Mouse (Mus musculus) midbrain, embryonic 16.5 days (tissue): ENCODE measurements around the gene 1700123O20Rik. TPM values are rescaled to one million over a fixed set of nuclear protein-coding genes. Genes with fewer than 3 reads are reported as not detected.

Experiments used
- ATAC-seq: fragments of 200-750 bp; cut with Nextera tagmentation; 2 replicates; pipeline ENCODE4 v1.8.0; 2017; ENCODE audit warnings: moderate TSS enrichment
- H3K27ac ChIP-seq: fragments of 300-500 bp; sonication (generic); 2 replicates; pipeline ENCODE4 v1.5.1; 2014; ENCODE audit warnings: mild to moderate bottlenecking, low read length, mixed read lengths
- H3K27me3 ChIP-seq: fragments of 300-500 bp; sonication (generic); 2 replicates; pipeline ENCODE4 v1.6.1; 2014; ENCODE audit warnings: low read depth, low read length, mixed read lengths; ENCODE audit not compliant: control insufficient read depth, insufficient read depth
- H3K36me3 ChIP-seq: fragments of 300-500 bp; sonication (generic); 2 replicates; pipeline ENCODE4 v1.6.1; 2014; ENCODE audit warnings: mild to moderate bottlenecking, low read length, moderate library complexity, mixed read lengths; ENCODE audit not compliant: control insufficient read depth, insufficient read depth
- H3K4me1 ChIP-seq: fragments of 300-500 bp; sonication (generic); 2 replicates; pipeline ENCODE4 v1.6.1; 2014; ENCODE audit warnings: mild to moderate bottlenecking, low read length, mixed read lengths; ENCODE audit not compliant: control insufficient read depth, insufficient read depth
- H3K4me2 ChIP-seq: fragments of 300-500 bp; sonication (generic); 2 replicates; pipeline ENCODE4 v1.6.1; 2014; ENCODE audit warnings: mild to moderate bottlenecking, low read length, mixed read lengths
- H3K4me3 ChIP-seq: fragments of 300-500 bp; sonication (generic); 2 replicates; pipeline ENCODE4 v1.5.1; 2014; ENCODE audit warnings: low read depth, mild to moderate bottlenecking, low read length, moderate library complexity, mixed read lengths
- H3K9ac ChIP-seq: fragments of 300-500 bp; sonication (generic); 2 replicates; pipeline ENCODE4 v1.6.1; 2014; ENCODE audit warnings: low read depth, low read length, mixed read lengths
- H3K9me3 ChIP-seq: fragments of 300-500 bp; sonication (generic); replicated peaks from 2 replicates; pipeline ENCODE4 v1.6.1; 2014; ENCODE audit warnings: mild to moderate bottlenecking, low read length, mixed read lengths; ENCODE audit not compliant: control insufficient read depth, poor library complexity, severe bottlenecking
- WGBS: fragments of 180-500 bp; shearing (Covaris S2); extraction: QIAGEN DNeasy Blood & Tissue Kit; methylation state at CpG from one replicate; pipeline ENCODE4 v1.1.7; 2014; 5-methylcytosine and 5-hydroxymethylcytosine counted together
- polyA plus RNA-seq: library from polyadenylated mRNA; unstranded; fragments of >200 nt; fragmentation: Nextera tagmentation; extraction: Ambion mirVana; gene quantifications from 2 replicates; pipeline ENCODE4 v1.2.1, GENCODE M21; 2015

Gene 1700123O20Rik
- polyA plus RNA-seq, 1 experiment from 2014 or later = 58.9 TPM

DNA sequence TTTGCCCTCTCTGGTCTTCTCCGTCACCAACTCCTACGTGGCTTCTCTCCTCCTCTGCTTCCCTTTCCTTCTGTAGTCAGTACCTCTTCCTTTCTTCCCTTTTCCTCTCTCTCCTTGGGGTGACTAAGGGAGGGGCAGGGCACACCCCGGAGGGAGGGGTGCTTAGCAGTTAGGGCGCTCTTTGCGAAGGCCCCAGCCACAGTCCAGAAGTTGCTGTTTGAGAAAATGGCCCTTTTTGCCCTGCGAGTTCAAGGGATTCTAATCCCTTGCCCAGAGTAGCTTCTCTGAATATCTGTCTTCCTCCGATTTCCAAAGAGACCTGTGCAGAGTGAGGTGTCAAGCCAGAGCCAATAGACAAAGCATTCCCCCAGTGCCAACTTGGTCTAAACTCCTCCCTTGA is 26.1 kb downstream of the 1700123O20Rik start, which contains the start of gene Cebpe:
TSS of gene Cebpe (minus strand) at position 101 of the 400 bp plus-strand sequence.
- ATAC-seq = no peak
- Histone ChIP-seq H3K4me2 (no peak within 1 kb of the TSS), H3K9ac (no peak within 1 kb of the TSS), H3K4me3 (no peak within 1 kb of the TSS), H3K27ac (no peak within 1 kb of the TSS), H3K4me1 (peaks cover 9% of the 10 kb centered on the region; the same call in 1 of the 2 replicates), H3K36me3 (no peaks in the 10 kb centered on the region), H3K9me3 (no peaks in the 10 kb centered on the region), H3K27me3 (no peaks in the 10 kb centered on the region; the same call in 1 of the 2 replicates)
- 87% methylated on average over 7 of the region's 7 CpGs for WGBS

DNA sequence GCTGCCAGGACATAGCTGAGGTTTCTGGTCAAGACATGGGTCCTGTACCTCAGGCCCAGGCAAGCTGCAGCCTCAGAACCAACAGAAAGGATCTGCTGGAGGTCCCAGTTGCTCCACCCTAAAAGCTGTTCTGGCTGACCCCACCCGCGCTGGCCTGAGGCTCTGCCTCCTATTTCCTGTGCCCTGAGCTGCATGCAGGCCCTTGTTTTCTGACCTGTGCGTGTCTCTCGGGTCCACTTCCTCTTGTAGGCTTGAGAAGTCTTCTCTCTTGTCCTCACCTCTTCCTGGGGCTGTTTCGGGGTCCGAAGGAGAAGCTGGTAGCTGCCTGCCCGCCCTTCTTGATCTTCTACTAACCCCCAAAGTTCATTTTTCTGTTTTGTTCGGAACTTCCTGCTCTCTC is 26.8 kb downstream of the 1700123O20Rik start:
- no peak overlapping the region for H3K4me2 ChIP-seq

DNA sequence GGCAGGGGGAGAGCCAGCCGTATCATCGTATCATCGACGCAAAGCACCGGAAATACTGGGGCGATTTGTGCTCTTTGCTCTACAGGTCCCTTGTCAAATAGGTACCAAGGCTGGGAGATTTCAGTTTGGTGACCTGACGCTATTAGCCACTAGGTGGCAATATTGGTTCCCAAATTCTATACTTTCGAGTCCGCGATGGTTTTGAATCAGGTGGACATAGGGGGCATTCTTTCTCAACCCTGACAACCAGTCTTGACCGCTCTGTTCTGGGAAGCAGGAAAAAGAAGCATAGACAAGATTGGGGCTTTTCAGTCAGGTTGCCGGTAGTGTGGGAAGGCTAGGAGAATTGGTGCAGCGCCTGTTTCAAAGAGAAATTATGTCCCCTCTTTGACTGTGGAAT is 28.1 kb downstream of the 1700123O20Rik start:
- Histone ChIP-seq H3K4me3 (peak overlapping the region; percentile 45), H3K4me1 (peaks cover 9% of the 10 kb centered on the region; the same call in 1 of the 2 replicates), H3K27ac (peak overlapping the region; percentile 78), H3K4me2 (peak overlapping the region; percentile 84), H3K27me3 (no peaks in the 10 kb centered on the region; the same call in 1 of the 2 replicates), H3K9me3 (no peaks in the 10 kb centered on the region), H3K36me3 (no peaks in the 10 kb centered on the region), H3K9ac (peak overlapping the region; percentile 70)
- WGBS = 1% methylated on average over 13 of the region's 13 CpGs
- peak; percentile 79 for ATAC-seq

More for the DNA sequence above, 26.8 kb downstream of the 1700123O20Rik start:
- H3K9ac ChIP-seq = no peak overlapping the region
- H3K27ac ChIP-seq = no peak overlapping the region
- no peaks in the 10 kb centered on the region; the same call in 1 of the 2 replicates for H3K27me3 ChIP-seq
- peaks cover 9% of the 10 kb centered on the region; the same call in 1 of the 2 replicates for H3K4me1 ChIP-seq
- no peak for ATAC-seq
- 80% methylated on average over 8 of the region's 8 CpGs for WGBS
- H3K9me3 ChIP-seq = no peaks in the 10 kb centered on the region
- no peak overlapping the region for H3K4me3 ChIP-seq
- H3K36me3 ChIP-seq = no peaks in the 10 kb centered on the region

DNA sequence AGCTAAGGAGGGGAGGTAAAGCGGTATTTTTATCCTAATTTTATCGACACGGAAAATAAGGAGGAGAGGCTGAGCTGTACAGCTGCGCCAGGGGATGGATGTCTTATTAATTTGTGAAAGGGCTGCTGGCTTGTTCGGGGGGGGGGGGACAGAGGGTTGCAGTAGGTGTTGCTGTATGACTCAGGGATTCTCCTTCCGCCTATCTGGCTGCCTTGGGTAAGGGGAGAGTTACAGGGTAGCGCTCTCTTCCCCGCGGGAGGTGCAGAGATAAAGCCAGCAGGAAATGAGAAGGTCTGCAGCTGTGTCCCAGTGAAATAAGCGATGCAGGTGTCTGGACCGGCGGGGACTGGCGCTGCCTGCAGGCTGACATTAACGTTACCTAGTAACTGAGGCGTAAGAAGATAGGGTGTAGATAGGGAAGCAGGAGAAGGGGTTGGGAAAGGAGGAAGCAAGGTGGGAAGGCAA is 28.6 kb downstream of the 1700123O20Rik start:
- H3K4me2 ChIP-seq = peak overlapping the region; percentile 84
- H3K36me3 ChIP-seq = no peaks in the 10 kb centered on the region
- peak overlapping the region; percentile 70 for H3K9ac ChIP-seq
- no peaks in the 10 kb centered on the region for H3K9me3 ChIP-seq
- WGBS = under 1% methylated on average over 15 of the region's 15 CpGs
- H3K27ac ChIP-seq = peak overlapping the region; percentile 78
- no peaks in the 10 kb centered on the region; the same call in 1 of the 2 replicates for H3K27me3 ChIP-seq
- H3K4me1 ChIP-seq = peaks cover 9% of the 10 kb centered on the region; the same call in 1 of the 2 replicates
- H3K4me3 ChIP-seq = peak overlapping the region; percentile 45
- ATAC-seq = peak; percentile 72

DNA sequence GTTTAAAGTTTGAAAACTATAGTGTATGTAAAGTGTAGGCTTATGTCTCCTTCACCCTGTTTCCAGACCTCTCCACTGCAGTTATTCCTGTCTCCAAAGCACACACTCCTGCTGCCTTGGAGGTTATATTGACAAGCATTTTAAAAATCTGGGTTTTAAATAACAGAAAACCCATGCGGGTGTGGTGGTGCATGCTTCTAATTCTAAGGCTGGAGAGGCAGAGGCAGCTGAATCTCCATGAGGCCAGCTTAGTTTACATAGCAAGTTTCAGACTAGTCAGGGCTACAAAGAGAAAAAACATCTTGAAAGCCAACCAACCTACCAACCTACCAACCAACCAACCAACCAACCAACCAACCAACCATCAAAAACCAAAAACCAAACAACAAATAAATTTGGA is 29.4 kb downstream of the 1700123O20Rik start:
- peak overlapping the region; percentile 78; the same call in 1 of the 2 replicates for H3K27ac ChIP-seq
- H3K4me2 ChIP-seq = peak overlapping the region; percentile 84; the same call in 1 of the 2 replicates
- ATAC-seq = no peak
- no peaks in the 10 kb centered on the region for H3K9me3 ChIP-seq
- H3K4me3 ChIP-seq = no peak overlapping the region; the same call in 1 of the 2 replicates
- H3K27me3 ChIP-seq = no peaks in the 10 kb centered on the region; the same call in 1 of the 2 replicates
- H3K36me3 ChIP-seq = no peaks in the 10 kb centered on the region
- 77% methylated on average over 1 of the region's 1 CpGs for WGBS
- no peak overlapping the region for H3K9ac ChIP-seq
- peaks cover 9% of the 10 kb centered on the region; the same call in 1 of the 2 replicates for H3K4me1 ChIP-seq

DNA sequence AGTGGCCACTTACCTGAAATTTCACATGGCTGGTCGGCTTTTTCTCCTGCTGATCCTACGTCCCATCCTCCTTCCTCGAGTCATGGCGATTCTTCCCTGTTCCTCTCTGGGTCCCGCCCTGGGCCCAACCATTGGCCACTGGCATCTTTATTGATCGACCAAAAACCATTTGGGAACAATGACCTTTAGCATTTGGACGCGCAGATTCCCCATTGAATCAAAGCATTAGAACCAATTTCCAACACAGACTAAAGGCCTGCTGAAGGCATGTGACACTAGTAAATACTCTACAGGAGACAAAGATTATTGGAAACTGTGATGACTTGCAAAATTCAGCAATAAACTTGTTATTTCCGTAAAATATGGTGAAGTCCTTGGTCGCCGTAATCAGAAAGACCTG is 34.0 kb downstream of the 1700123O20Rik start:
- no peak for ATAC-seq
- Histone ChIP-seq H3K27me3 (no peaks in the 10 kb centered on the region), H3K4me3 (no peak overlapping the region), H3K27ac (no peak overlapping the region), H3K4me1 (peaks cover 4% of the 10 kb centered on the region; the same call in 1 of the 2 replicates), H3K9me3 (no peaks in the 10 kb centered on the region), H3K36me3 (no peaks in the 10 kb centered on the region), H3K9ac (no peak overlapping the region), H3K4me2 (no peak overlapping the region)
- 90% methylated on average over 11 of the region's 11 CpGs for WGBS

DNA sequence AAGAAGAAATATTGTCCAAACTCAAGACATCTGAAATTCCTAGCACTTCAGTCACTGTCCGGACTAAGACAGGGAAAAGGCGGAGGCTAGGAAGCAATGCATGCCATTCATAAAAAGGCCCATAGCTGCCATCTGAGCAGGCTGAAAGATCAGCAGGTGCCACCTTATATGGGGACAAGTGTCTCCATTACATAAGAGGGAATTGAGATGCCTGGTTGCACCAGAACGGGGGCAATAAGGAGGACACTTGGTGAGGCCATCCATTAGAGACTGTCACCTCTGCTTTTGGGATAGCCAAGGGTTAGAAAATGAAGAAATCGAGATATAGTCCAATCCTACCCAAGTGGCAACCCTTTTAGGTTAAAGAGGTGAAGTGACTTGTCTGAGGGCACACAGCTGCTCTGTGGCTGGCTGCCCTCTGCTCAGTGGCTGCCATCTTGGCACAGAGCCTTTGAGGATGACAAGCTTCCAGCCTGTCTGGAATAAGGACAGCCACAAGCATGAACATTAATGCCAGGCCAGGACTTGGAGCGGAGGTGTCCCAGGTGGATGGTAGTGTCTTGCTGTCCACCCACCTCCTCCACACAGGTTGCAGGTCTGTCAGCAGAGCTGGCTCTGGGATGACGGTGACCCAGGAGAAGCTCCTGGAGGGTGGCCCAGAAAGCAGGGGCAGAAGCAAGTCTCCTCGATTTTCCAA is 34.8 kb downstream of the 1700123O20Rik start:
- Histone ChIP-seq H3K9me3 (no peaks in the 10 kb centered on the region), H3K4me1 (no peaks in the 10 kb centered on the region), H3K4me3 (no peak overlapping the region), H3K27ac (no peak overlapping the region), H3K36me3 (no peaks in the 10 kb centered on the region), H3K27me3 (no peaks in the 10 kb centered on the region), H3K4me2 (no peak overlapping the region), H3K9ac (no peak overlapping the region)
- no peak for ATAC-seq
- WGBS = 93% methylated on average over 7 of the region's 7 CpGs

DNA sequence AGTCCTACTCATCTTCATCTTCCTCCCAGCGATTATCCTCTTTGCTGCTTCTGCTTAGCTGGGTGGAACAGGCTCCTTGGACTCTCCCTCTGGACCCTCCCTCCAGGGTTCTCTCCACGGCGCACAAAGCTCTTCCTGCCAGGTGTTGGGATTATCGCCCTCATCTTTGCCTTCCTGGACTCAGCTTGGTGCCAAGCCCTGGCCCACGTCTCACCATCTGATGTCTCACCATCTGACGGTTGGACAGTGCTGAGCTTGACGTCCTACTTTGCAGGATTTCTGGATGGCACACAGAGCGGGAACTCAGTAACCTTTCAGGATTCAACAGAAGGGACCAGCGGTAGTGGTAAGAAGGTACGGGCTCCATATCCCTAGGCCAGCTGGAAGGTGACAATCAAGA is 35.7 kb downstream of the 1700123O20Rik start:
- no peaks in the 10 kb centered on the region for H3K36me3 ChIP-seq
- no peak overlapping the region for H3K4me2 ChIP-seq
- 81% methylated on average over 10 of the region's 10 CpGs for WGBS
- H3K9ac ChIP-seq = no peak overlapping the region
- H3K4me1 ChIP-seq = no peaks in the 10 kb centered on the region
- H3K9me3 ChIP-seq = no peaks in the 10 kb centered on the region
- no peak for ATAC-seq
- H3K27ac ChIP-seq = no peak overlapping the region
- H3K27me3 ChIP-seq = no peaks in the 10 kb centered on the region
- no peak overlapping the region for H3K4me3 ChIP-seq

DNA sequence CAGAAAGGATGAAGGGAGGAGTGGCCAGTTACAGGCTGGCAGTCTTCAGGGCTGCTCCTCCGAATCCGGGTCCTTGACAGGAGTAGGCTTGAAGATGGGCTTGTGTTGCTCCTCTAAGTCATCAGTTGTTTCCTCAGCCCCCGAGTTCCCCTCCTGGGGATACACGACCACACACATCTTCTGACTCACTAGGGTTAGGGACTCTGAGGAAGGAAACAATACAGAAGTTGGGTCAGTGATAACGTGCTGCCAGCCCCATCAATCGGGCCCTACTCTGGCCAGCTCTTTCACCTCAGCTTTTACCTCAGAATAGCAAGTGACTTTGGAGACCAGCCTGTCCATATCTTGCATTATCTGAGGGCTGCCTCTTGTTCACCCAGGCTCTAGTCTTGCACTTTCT is 38.0 kb downstream of the 1700123O20Rik start:
- H3K27ac ChIP-seq = no peak overlapping the region
- no peaks in the 10 kb centered on the region for H3K36me3 ChIP-seq
- WGBS = 83% methylated on average over 6 of the region's 6 CpGs
- H3K4me2 ChIP-seq = no peak overlapping the region
- no peak overlapping the region for H3K4me3 ChIP-seq
- no peaks in the 10 kb centered on the region for H3K27me3 ChIP-seq
- ATAC-seq = no peak
- no peak overlapping the region for H3K9ac ChIP-seq
- no peaks in the 10 kb centered on the region for H3K9me3 ChIP-seq
- no peaks in the 10 kb centered on the region for H3K4me1 ChIP-seq
